In the genomic region with DNA sequence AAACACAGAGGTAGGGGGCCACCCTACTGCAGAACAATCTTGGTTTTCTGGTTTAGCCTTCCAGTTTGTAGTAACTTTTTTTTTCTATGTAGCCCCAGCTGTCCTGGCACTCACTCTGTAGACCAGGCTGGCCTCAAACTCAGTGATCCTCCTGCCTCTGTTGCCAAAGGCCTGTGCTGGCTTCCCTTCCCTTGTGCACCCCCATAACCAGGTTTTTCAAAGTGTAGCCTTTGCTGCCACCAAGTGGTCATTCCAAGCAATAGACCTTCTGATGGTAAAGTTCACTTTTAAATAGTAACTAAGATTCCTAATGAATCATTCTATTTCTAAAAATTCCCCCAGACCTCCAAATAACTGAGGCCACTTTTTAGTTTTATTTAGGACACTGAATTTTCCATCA, we compare ENCODE assay signal across 9 mouse cellular contexts. TPM values are rescaled to one million over a fixed set of nuclear protein-coding genes. Genes with fewer than 3 reads are reported as not detected.
DNase-seq lines count a peak whose midpoint lies in the region; ATAC-seq lines count a peak whose summit lies in the region.
"Had no signal": no experiment of that assay in that cellular context is flagged by ENCODE, and none has a peak within 500 bp of the region (broad histone marks: within the 10 kb centered on the region; RNA-seq: fewer than 3 reads in every experiment).

No protein-coding gene starts in this region.

- no peak overlapping the region for H3K4me3 ChIP-seq in embryonic facial prominence, embryonic 10.5 days
- H3K4me3 ChIP-seq in intestine, embryonic 15.5 days (replicated peaks) = no peak overlapping the region
- H3K4me3 ChIP-seq: heart, embryonic 15.5 days had no signal

- DNase-seq in adrenal gland, adult (ENCODE audit: inconsistent age in 2 of 2, low spot score in 1 of 2) = peak; percentile 42 to 83
- no peak for DNase-seq in adrenal gland, postnatal 4 days (ENCODE audit: low spot score in 2 of 2)
- peak; percentile 26 for DNase-seq in urinary bladder, postnatal 25 days (ENCODE audit: low spot score)
- DNase-seq in urinary bladder, postnatal 10 days (ENCODE audit: low spot score) = no peak
- DNase-seq in embryonic facial prominence, embryonic 10.5 days (ENCODE audit: low spot score) = peak; percentile 56
- DNase-seq in lung, postnatal 25 days (ENCODE audit: low spot score) = peak; percentile 55
- peak; percentile 48 for DNase-seq in retina, postnatal 7 days (ENCODE audit: low read depth, low spot score)

- H3K9me3 ChIP-seq in embryonic facial prominence, embryonic 10.5 days = no peaks in the 10 kb centered on the region
- no peaks in the 10 kb centered on the region for H3K9me3 ChIP-seq in intestine, embryonic 15.5 days
- H3K9me3 ChIP-seq: heart, embryonic 15.5 days had no signal

- H3K4me2 ChIP-seq in intestine, embryonic 15.5 days (replicated peaks) = no peak overlapping the region
- H3K4me2 ChIP-seq: heart, embryonic 15.5 days had no signal

- peaks cover 55% of the 10 kb centered on the region for H3K36me3 ChIP-seq in embryonic facial prominence, embryonic 10.5 days (replicated peaks)
- H3K36me3 ChIP-seq in intestine, embryonic 15.5 days = peaks cover 13% of the 10 kb centered on the region; the same call in 1 of the 2 replicates

- ATAC-seq in intestine, embryonic 15.5 days = 0 out of 2 replicates have a peak, but pooled peaks have one; percentile 53

- no peaks in the 10 kb centered on the region for H3K27me3 ChIP-seq in embryonic facial prominence, embryonic 10.5 days (replicated peaks; ENCODE audit: low read depth, poor library complexity, severe bottlenecking)
- H3K27me3 ChIP-seq in intestine, embryonic 15.5 days (replicated peaks) = no peaks in the 10 kb centered on the region
- H3K27me3 ChIP-seq: heart, embryonic 15.5 days had no signal

- no peak overlapping the region for H3K9ac ChIP-seq in intestine, embryonic 15.5 days
- H3K9ac ChIP-seq: heart, embryonic 15.5 days had no signal

- no peak overlapping the region for H3K27ac ChIP-seq in embryonic facial prominence, embryonic 10.5 days (replicated peaks)
- H3K27ac ChIP-seq in intestine, embryonic 15.5 days = no peak overlapping the region
- H3K27ac ChIP-seq: heart, embryonic 15.5 days had no signal

- H3K4me1 ChIP-seq in embryonic facial prominence, embryonic 10.5 days = no peaks in the 10 kb centered on the region
- no peaks in the 10 kb centered on the region for H3K4me1 ChIP-seq in intestine, embryonic 15.5 days (replicated peaks)
- H3K4me1 ChIP-seq: heart, embryonic 15.5 days had no signal

RNA-seq across cellular contexts. Expression of gene Mapk9, which starts 23.2 kb away (rescaled TPM):
- total RNA-seq in adrenal gland, postnatal 4 days (2021) = 10 to 100 TPM; 83.2 to 86.1 TPM
- 26.0 and 28.4 TPM in 2 replicates for polyA plus RNA-seq in embryonic facial prominence, embryonic 10.5 days (2016; fragmentation: Nextera tagmentation; extraction: Ambion mirVana)
- 29.9 and 32.1 TPM in 2 replicates for polyA plus RNA-seq in intestine, embryonic 15.5 days (2015; fragmentation: Nextera tagmentation; extraction: Ambion mirVana)

RNA-seq across cellular contexts. Expression of gene Rasgef1c, which starts 31.9 kb away (rescaled TPM):
- total RNA-seq in adrenal gland, postnatal 4 days (2021) = 1 to 10 TPM; 1.4 to 1.7 TPM
- polyA plus RNA-seq in embryonic facial prominence, embryonic 10.5 days (2016; fragmentation: Nextera tagmentation; extraction: Ambion mirVana) = 0.19 and 0.87 TPM in 2 replicates
- polyA plus RNA-seq in intestine, embryonic 15.5 days (2015; fragmentation: Nextera tagmentation; extraction: Ambion mirVana) = 0.36 and 0.43 TPM in 2 replicates

Comparison
In these comparisons a context has a peak if more than half of its experiments do, and no peak if none do; other contexts are left out.
1. DNase-seq: peak in adrenal gland, adult (2 of 2), urinary bladder, postnatal 25 days (single experiment), embryonic facial prominence, embryonic 10.5 days (single experiment), lung, postnatal 25 days (single experiment) and retina, postnatal 7 days (single experiment); none in adrenal gland, postnatal 4 days (0 of 2) and urinary bladder, postnatal 10 days (single experiment).